Comparison of ENCODE assay signal across 16 mouse cellular contexts in genomic region chr14:25938004-25938403, GRCm38 (mm10). TPM values are rescaled to one million over a fixed set of nuclear protein-coding genes. Genes with fewer than 3 reads are reported as not detected.
"Had no signal": no experiment of that assay in that cellular context is flagged by ENCODE, and none has a peak within 500 bp of the region (broad histone marks: within the 10 kb centered on the region; RNA-seq: fewer than 3 reads in every experiment).

TSS of gene Cphx1 (plus strand) at chr14:25938304.

RNA-seq across cellular contexts. Expression of gene Cphx1, which starts in this region (rescaled TPM):
- polyA plus RNA-seq: cortical plate, adult 2 months; embryonic facial prominence, embryonic 10.5 days; embryonic facial prominence, embryonic 12.5 days; embryonic facial prominence, embryonic 13.5 days; embryonic facial prominence, embryonic 14.5 days; erythroblast, embryonic 14.5 days; forebrain, embryonic 10.5 days; forebrain, embryonic 11.5 days; forebrain, embryonic 12.5 days; forebrain, embryonic 13.5 days; forebrain, embryonic 14.5 days; forebrain, embryonic 15.5 days; forebrain, embryonic 16.5 days; frontal cortex, adult 2 months; gonadal fat pad, adult 2 months; heart, adult 2 months had no signal
